Mouse (Mus musculus) megakaryocyte, embryonic 14.5 days (primary cell): ENCODE results near the gene Cyp2d10. TPM values are rescaled to one million over a fixed set of nuclear protein-coding genes. Genes with fewer than 3 reads are reported as not detected.
"Not testable (repeated sequence)": the region's sequence is repeated elsewhere in the genome, so short reads cannot be mapped to it uniquely, and the experiment has no call there.

Experiments
- H3K27me3 ChIP-seq: replicated peaks from 2 replicates; pipeline ENCODE3; 2012; ENCODE audit warnings: inconsistent platforms
- H3K36me3 ChIP-seq: replicated peaks from 2 replicates; pipeline ENCODE3; 2012; ENCODE audit warnings: low read length, inconsistent platforms, mixed read lengths
- H3K4me1 ChIP-seq: 2 replicates; pipeline ENCODE4 v1.6.1; 2012; ENCODE audit warnings: inconsistent platforms
- H3K4me3 ChIP-seq: replicated peaks from 2 replicates; pipeline ENCODE3; 2012; ENCODE audit warnings: moderate library complexity, mild to moderate bottlenecking, inconsistent platforms
- H3K9me3 ChIP-seq: 2 replicates; pipeline ENCODE4 v1.6.1; 2012; ENCODE audit warnings: inconsistent platforms
- FLI1 ChIP-seq: IDR thresholded peaks from 2 replicates; pipeline ENCODE4 v1.6.1; 2012; ENCODE audit warnings: low read length, inconsistent platforms, mixed read lengths
- GATA1 ChIP-seq: IDR thresholded peaks from 3 replicates; pipeline ENCODE4 v1.6.1; 2012; ENCODE audit warnings: mixed read lengths, low read length, inconsistent platforms, borderline replicate concordance
- polyA plus RNA-seq: library from polyadenylated mRNA; stranded (reverse); fragments of >175 nt; gene quantifications from 2 replicates; pipeline ENCODE4 v1.2.3, GENCODE M21; 2012; ENCODE audit warnings: low replicate concordance; ENCODE audit not compliant: insufficient read depth

The Cyp2d10 gene
- polyA plus RNA-seq: not detected in 2 replicates

GRCm38 (mm10) chr15:82406981-82407380, at the start of gene Cyp2d10:
Gene Cyp2d10 (minus strand): TSS chr15:82407195.
- Histone ChIP-seq H3K4me3 (no peak within 1 kb of the TSS), H3K36me3 (no peaks in the 10 kb centered on the region), H3K4me1 (no peaks in the 10 kb centered on the region), H3K27me3 (peaks cover 11% of the 10 kb centered on the region), H3K9me3 (no peaks in the 10 kb centered on the region)
- no peak for TF ChIP-seq GATA1
- TF ChIP-seq FLI1: no peak

DNA sequence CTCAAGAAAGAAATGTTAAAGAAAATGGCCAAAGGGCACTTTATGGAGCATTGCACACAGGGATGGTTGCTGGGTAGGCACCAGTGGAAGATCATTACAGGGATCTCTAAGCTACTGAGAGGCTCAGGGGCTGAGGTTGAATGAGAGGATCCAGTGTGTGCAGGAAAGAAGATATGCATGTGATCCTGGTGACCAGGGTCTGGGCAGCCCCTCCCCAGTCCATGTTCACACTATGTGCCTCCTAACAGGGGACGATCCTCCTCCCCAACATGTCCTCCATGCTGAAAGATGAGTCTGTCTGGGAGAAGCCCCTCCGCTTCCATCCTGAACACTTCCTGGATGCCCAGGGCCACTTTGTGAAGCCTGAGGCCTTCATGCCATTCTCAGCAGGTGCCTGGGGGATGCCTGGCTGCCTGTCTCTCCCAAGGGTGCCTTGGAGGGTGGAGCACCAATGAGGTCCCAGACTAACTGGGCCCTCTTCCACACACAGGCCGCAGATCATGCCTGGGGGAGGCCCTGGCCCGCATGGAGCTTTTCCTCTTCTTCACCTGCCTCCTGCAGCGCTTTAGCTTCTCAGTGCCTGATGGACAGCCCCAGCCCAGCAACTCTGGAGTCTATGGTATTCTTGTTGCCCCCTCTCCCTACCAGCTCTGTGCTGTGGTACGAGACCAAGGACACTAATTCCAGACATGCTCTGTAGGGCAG, 49.2 kb upstream of the Cyp2d10 start:
- H3K36me3 ChIP-seq, H3K4me3 ChIP-seq, H3K27me3 ChIP-seq, H3K9me3 ChIP-seq, H3K4me1 ChIP-seq: not testable (repeated sequence)

GRCm38 (mm10) chr15:82453501-82453900, 46.5 kb upstream of the Cyp2d10 start:
- not testable (repeated sequence) for H3K9me3 ChIP-seq, H3K36me3 ChIP-seq, H3K27me3 ChIP-seq, H3K4me1 ChIP-seq, H3K4me3 ChIP-seq

DNA sequence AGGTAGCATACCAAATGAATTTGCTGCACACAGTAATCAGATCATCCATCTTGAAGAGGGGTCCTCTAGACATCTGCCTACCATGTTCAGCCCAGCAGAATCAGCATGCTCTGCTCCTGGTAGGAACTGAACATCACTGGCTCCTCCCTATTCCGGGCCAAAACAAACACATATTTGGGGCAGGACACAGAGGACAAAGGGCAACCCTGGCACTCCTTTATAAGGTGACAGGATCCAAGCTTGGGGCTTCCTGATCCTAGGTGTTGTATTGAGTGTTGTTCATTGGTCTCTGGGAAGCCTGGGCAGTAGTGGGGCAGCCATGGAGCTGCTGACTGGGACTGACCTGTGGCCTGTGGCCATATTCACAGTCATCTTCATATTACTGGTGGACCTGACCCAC, 45.1 kb upstream of the Cyp2d10 start:
- not testable (repeated sequence) for H3K4me3 ChIP-seq, H3K4me1 ChIP-seq, H3K9me3 ChIP-seq, H3K36me3 ChIP-seq, H3K27me3 ChIP-seq

GRCm38 (mm10) chr15:82450045-82450444, 43.0 kb upstream of the Cyp2d10 start:
- not testable (repeated sequence) for H3K4me3 ChIP-seq, H3K9me3 ChIP-seq

GRCm38 (mm10) chr15:82445196-82445595, 38.2 kb upstream of the Cyp2d10 start:
- H3K9me3 ChIP-seq: no peaks in the 10 kb centered on the region
- TF ChIP-seq GATA1: no peak
- TF ChIP-seq FLI1: no peak
- H3K36me3 ChIP-seq: no peaks in the 10 kb centered on the region
- no peak overlapping the region for H3K4me3 ChIP-seq
- no peaks in the 10 kb centered on the region for H3K4me1 ChIP-seq
- peaks cover 2% of the 10 kb centered on the region for H3K27me3 ChIP-seq

More at GRCm38 (mm10) chr15:82450045-82450444, 43.0 kb upstream of the Cyp2d10 start:
- not testable (repeated sequence) for H3K27me3 ChIP-seq, H3K36me3 ChIP-seq, H3K4me1 ChIP-seq

GRCm38 (mm10) chr15:82443658-82444057, 36.7 kb upstream of the Cyp2d10 start:
- Histone ChIP-seq H3K4me3 (no peak overlapping the region), H3K27me3 (peaks cover 2% of the 10 kb centered on the region), H3K4me1 (no peaks in the 10 kb centered on the region), H3K9me3 (no peaks in the 10 kb centered on the region), H3K36me3 (no peaks in the 10 kb centered on the region)
- TF ChIP-seq GATA1 (no peak), FLI1 (no peak)

DNA sequence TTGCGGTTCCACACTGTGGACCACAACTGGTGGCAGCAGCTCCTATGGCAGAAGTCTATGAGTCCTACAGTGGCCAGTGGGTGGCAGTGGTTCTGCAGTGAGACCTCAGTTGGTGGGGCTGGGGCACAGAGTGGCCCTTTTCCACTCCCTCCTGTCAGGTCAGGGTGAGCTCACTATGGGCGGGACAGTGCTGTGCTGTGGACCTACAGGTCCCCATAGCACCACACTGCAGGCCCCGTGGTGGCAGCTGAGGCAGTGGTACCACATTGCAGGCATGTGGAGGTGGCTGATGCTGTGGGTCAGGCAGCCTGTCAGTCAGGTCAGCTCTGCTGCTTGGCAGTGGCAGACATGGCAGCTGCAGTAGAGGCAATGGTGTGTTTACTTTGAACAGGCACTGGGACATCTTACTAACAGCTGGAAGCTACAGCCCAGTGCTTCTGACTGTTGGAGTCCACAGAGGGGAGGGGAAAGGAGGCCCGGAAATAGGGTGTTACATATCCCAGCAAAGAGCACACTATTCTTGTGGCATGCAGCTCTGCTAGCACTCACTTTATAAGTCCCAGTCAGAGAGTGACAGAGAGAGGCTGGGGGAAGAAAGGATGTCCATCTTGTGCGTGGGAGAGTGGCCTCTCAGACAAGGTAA, 31.1 kb upstream of the Cyp2d10 start:
- H3K4me1 ChIP-seq: no peaks in the 10 kb centered on the region; the same call in 1 of the 2 replicates
- H3K4me3 ChIP-seq: peak overlapping the region; percentile 69
- H3K27me3 ChIP-seq: peaks cover 5% of the 10 kb centered on the region
- no peaks in the 10 kb centered on the region for H3K36me3 ChIP-seq
- no peak for TF ChIP-seq FLI1
- TF ChIP-seq GATA1: no peak
- H3K9me3 ChIP-seq: peaks cover 13% of the 10 kb centered on the region

DNA sequence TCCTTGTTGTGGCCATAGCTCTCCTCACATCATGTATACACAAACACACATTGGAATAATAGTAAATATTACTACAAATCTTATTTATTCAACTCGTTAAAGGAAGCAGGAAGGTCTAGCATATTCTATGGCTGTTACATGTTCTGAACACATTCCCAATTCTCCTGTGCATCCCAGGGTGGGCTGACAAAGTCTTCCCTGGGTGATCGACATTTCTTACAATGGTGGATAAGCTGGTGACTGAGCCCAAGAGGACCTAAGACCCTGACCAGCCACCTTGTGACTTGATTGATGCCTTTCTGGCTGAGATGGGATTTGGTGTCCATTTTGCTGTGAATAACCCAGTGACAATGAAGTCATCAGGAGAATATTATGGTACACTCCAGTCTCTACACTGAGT, 28.6 kb upstream of the Cyp2d10 start:
- TF ChIP-seq GATA1: no peak
- TF ChIP-seq FLI1: no peak
- peaks cover 23% of the 10 kb centered on the region for H3K9me3 ChIP-seq
- no peak overlapping the region for H3K4me3 ChIP-seq
- H3K36me3 ChIP-seq: no peaks in the 10 kb centered on the region
- H3K4me1 ChIP-seq: no peaks in the 10 kb centered on the region; the same call in 1 of the 2 replicates
- H3K27me3 ChIP-seq: peaks cover 5% of the 10 kb centered on the region

DNA sequence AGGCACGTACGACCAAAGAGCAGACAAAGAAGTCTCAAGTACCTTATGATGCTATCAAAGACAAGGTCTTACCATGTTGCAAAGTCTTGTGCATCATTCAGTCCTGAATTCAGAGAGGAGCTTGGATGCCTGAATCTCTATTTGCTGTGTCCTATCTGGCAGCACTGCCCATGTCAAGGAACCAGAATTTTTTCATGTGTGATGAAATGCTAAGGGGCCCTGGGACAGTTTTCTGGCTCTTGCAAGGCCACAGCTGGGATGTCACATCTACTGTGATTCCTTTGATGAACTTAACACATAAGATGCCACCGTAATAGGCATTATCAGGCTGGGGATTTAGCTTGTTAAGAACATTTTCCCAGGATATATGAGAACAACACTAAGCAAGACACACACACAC, 28.0 kb upstream of the Cyp2d10 start:
- Histone ChIP-seq H3K36me3 (no peaks in the 10 kb centered on the region), H3K4me1 (no peaks in the 10 kb centered on the region; the same call in 1 of the 2 replicates), H3K27me3 (peaks cover 5% of the 10 kb centered on the region), H3K9me3 (peaks cover 29% of the 10 kb centered on the region), H3K4me3 (no peak overlapping the region)
- TF ChIP-seq FLI1 (no peak), GATA1 (no peak)

DNA sequence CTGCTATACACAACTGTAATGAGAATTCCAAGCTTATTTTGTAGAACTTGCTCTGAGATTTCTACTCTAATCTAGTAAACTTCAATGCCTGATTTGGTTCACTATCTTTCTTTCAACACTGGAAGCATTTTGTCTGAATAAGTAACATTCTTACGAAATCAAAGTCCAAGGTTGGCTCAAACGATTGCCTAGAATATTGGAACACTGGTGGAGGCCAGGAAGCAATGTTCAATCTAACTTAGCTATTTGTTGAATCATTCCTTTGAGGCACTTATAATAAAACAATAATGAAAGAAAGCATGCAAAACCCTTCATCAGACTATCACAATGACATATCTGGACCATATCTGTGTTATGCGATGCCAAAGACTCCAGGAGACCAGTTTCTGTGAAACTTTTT, 27.5 kb upstream of the Cyp2d10 start:
- no peak overlapping the region for H3K4me3 ChIP-seq
- TF ChIP-seq GATA1 (no peak), FLI1 (no peak)
- no peaks in the 10 kb centered on the region; the same call in 1 of the 2 replicates for H3K4me1 ChIP-seq
- H3K9me3 ChIP-seq: peaks cover 33% of the 10 kb centered on the region
- H3K36me3 ChIP-seq: no peaks in the 10 kb centered on the region
- peaks cover 5% of the 10 kb centered on the region for H3K27me3 ChIP-seq
